Mouse (Mus musculus) stomach, embryonic 14.5 days (tissue): ENCODE measurements at regions not wholly inside any gene's neighbourhood (a gene's known extent, or its start where the extent isn't known, plus 50 kb on each side); places are given as distances from the start of the nearest gene placed in this dataset.

Experiments
- ATAC-seq: fragments of 200-750 bp; cut with Nextera tagmentation; 2 replicates; pipeline ENCODE4 v1.8.0; 2017; ENCODE audit warnings: low read depth, moderate TSS enrichment; ENCODE audit not compliant: insufficient number of reproducible peaks, insufficient read depth, low FRiP score
- H3K27ac ChIP-seq: fragments of 300-500 bp; sonication (generic); 2 replicates; pipeline ENCODE4 v1.5.1; 2014; ENCODE audit warnings: mild to moderate bottlenecking, low read length, moderate library complexity, mixed read lengths
- H3K27me3 ChIP-seq: fragments of 300-500 bp; sonication (generic); 2 replicates; pipeline ENCODE4 v1.6.1; 2014; ENCODE audit warnings: low read length, control low read depth, mixed read lengths; ENCODE audit not compliant: control insufficient read depth, insufficient read depth
- H3K36me3 ChIP-seq: fragments of 300-500 bp; sonication (generic); 2 replicates; pipeline ENCODE4 v1.6.1; 2014; ENCODE audit warnings: mild to moderate bottlenecking, control low read depth, low read length, moderate library complexity, mixed read lengths; ENCODE audit not compliant: control insufficient read depth, insufficient read depth
- H3K4me1 ChIP-seq: fragments of 300-500 bp; sonication (generic); 2 replicates; pipeline ENCODE4 v1.6.1; 2014; ENCODE audit warnings: low read length, control low read depth, mixed read lengths; ENCODE audit not compliant: control insufficient read depth, insufficient read depth
- H3K4me2 ChIP-seq: fragments of 300-500 bp; sonication (generic); replicated peaks from 2 replicates; pipeline ENCODE4 v1.6.1; 2014; ENCODE audit warnings: low read depth, low read length, control low read depth
- H3K4me3 ChIP-seq: fragments of 300-500 bp; sonication (generic); 2 replicates; pipeline ENCODE4 v1.5.1; 2014; ENCODE audit warnings: low read depth, low read length, control low read depth
- H3K9ac ChIP-seq: fragments of 300-500 bp; sonication (generic); replicated peaks from 2 replicates; pipeline ENCODE4 v1.6.1; 2014; ENCODE audit warnings: low read depth, mild to moderate bottlenecking, control low read depth, low read length, moderate library complexity, mixed read lengths
- H3K9me3 ChIP-seq: fragments of 300-500 bp; sonication (generic); 2 replicates; pipeline ENCODE4 v1.6.1; 2016; ENCODE audit warnings: low read depth, low read length, control low read depth; ENCODE audit not compliant: control insufficient read depth
- WGBS: fragments of 180-500 bp; shearing (Covaris S2); extraction: QIAGEN DNeasy Blood & Tissue Kit; methylation state at CpG from one replicate; pipeline ENCODE4 v1.1.7; 2014; 5-methylcytosine and 5-hydroxymethylcytosine counted together

- H3K9ac ChIP-seq, result no peak overlapping the region
- no peaks in the 10 kb centered on the region for H3K27me3 ChIP-seq
- H3K4me1 ChIP-seq, result no peaks in the 10 kb centered on the region
- H3K4me3 ChIP-seq, result no peak overlapping the region
- no peak overlapping the region for H3K4me2 ChIP-seq
- no peak for ATAC-seq
- H3K27ac ChIP-seq, result no peak overlapping the region
- 80% methylated on average over 3 of the region's 3 CpGs for WGBS
- no peaks in the 10 kb centered on the region for H3K9me3 ChIP-seq
- H3K36me3 ChIP-seq, result no peaks in the 10 kb centered on the region
These were observed 69.1 kb upstream of the Rad23b start for GRCm38 (mm10) chr4:55280706-55281105.

GRCm38 (mm10) chr4:55281486-55282096 lies 68.3 kb upstream of the Rad23b start:
- Histone ChIP-seq H3K9ac (no peak overlapping the region), H3K9me3 (no peaks in the 10 kb centered on the region), H3K4me2 (no peak overlapping the region), H3K36me3 (no peaks in the 10 kb centered on the region), H3K27ac (no peak overlapping the region), H3K4me1 (no peaks in the 10 kb centered on the region), H3K27me3 (no peaks in the 10 kb centered on the region), H3K4me3 (no peak overlapping the region)
- WGBS, result 77% methylated on average over 14 of the region's 14 CpGs
- ATAC-seq, result no peak; the same call in 1 of the 2 replicates

DNA sequence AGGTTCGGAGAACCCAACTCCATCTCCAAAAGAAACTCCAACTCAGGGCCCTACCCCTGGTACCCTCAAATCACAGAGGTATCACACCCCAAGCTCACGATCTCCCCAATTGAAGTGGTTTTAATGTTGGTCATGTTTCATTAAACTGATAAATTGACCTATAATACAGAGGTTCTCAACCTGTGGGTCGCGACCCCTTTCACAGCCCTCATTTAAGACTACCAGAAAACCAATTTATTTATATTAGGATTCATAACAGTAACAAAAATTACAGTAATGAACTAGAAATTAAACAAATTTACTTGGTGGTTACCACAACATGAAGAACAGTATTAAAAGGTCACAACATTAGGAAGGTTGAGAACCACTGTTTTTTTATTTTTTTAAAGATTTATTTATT lies 67.4 kb upstream of the Rad23b start:
- H3K9ac ChIP-seq, result no peak overlapping the region
- no peak overlapping the region for H3K4me3 ChIP-seq
- H3K27me3 ChIP-seq, result no peaks in the 10 kb centered on the region
- no peak overlapping the region for H3K27ac ChIP-seq
- no peaks in the 10 kb centered on the region for H3K4me1 ChIP-seq
- no peaks in the 10 kb centered on the region for H3K36me3 ChIP-seq
- ATAC-seq, result no peak
- 85% methylated on average over 4 of the region's 4 CpGs for WGBS
- no peaks in the 10 kb centered on the region for H3K9me3 ChIP-seq
- H3K4me2 ChIP-seq, result no peak overlapping the region

- H3K9me3 ChIP-seq, result no peaks in the 10 kb centered on the region
- no peak overlapping the region for H3K27ac ChIP-seq
- ATAC-seq, result no peak
- H3K36me3 ChIP-seq, result no peaks in the 10 kb centered on the region
- no peaks in the 10 kb centered on the region for H3K4me1 ChIP-seq
- H3K4me3 ChIP-seq, result no peak overlapping the region
- no peaks in the 10 kb centered on the region for H3K27me3 ChIP-seq
- no peak overlapping the region for H3K4me2 ChIP-seq
- WGBS, result 50% methylated on average over 3 of the region's 3 CpGs
- no peak overlapping the region for H3K9ac ChIP-seq
These were observed 65.1 kb upstream of the Rad23b start for GRCm38 (mm10) chr4:55284722-55285225.

GRCm38 (mm10) chr4:55285641-55286040 lies 64.2 kb upstream of the Rad23b start:
- H3K4me1 ChIP-seq, result no peaks in the 10 kb centered on the region
- no peak overlapping the region for H3K4me2 ChIP-seq
- H3K27ac ChIP-seq, result no peak overlapping the region
- no peak overlapping the region for H3K9ac ChIP-seq
- H3K36me3 ChIP-seq, result no peaks in the 10 kb centered on the region
- no peaks in the 10 kb centered on the region for H3K27me3 ChIP-seq
- no peaks in the 10 kb centered on the region for H3K9me3 ChIP-seq
- no peak for ATAC-seq
- no peak overlapping the region for H3K4me3 ChIP-seq
- 41% methylated on average over 5 of the region's 5 CpGs for WGBS

GRCm38 (mm10) chr4:55288456-55288855 lies 61.4 kb upstream of the Rad23b start:
- ATAC-seq, result no peak
- Histone ChIP-seq H3K27ac (no peak overlapping the region), H3K9ac (no peak overlapping the region), H3K9me3 (no peaks in the 10 kb centered on the region), H3K4me2 (no peak overlapping the region), H3K27me3 (no peaks in the 10 kb centered on the region), H3K4me3 (no peak overlapping the region), H3K36me3 (no peaks in the 10 kb centered on the region), H3K4me1 (no peaks in the 10 kb centered on the region)
- WGBS, result 46% methylated on average over 6 of the region's 6 CpGs

DNA sequence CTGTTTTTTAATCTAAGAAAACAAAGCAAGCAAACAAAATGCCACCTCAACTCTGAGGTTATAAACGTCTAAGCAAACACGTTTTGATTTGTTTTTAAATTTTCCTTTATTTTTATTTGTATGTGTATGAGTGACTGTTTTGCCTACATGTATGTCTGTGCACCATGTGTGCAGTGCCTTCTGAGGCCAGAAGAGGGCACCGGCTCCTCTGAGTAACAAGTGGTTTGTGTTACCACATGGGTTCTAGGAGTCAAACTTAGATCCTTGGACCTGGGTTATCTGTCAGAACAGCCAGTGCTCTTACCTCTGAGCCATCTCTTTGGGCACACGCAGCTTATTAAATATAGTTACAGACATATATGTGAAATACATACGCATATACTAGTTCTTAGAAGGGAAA lies 57.6 kb upstream of the Rad23b start:
- no peaks in the 10 kb centered on the region for H3K27me3 ChIP-seq
- 0 out of 2 replicates have a peak, but pooled peaks cover 3% of the 10 kb centered on the region for H3K4me1 ChIP-seq
- WGBS, result 85% methylated on average over 5 of the region's 5 CpGs
- H3K4me3 ChIP-seq, result no peak overlapping the region
- no peak overlapping the region for H3K4me2 ChIP-seq
- no peaks in the 10 kb centered on the region for H3K9me3 ChIP-seq
- no peak overlapping the region for H3K9ac ChIP-seq
- ATAC-seq, result no peak
- no peak overlapping the region for H3K27ac ChIP-seq
- no peaks in the 10 kb centered on the region for H3K36me3 ChIP-seq

GRCm38 (mm10) chr4:55292701-55293100 lies 57.1 kb upstream of the Rad23b start:
- 0 out of 2 replicates have a peak, but pooled peaks cover 3% of the 10 kb centered on the region for H3K4me1 ChIP-seq
- no peak overlapping the region for H3K4me3 ChIP-seq
- H3K27me3 ChIP-seq, result no peaks in the 10 kb centered on the region
- 60% methylated on average over 4 of the region's 4 CpGs for WGBS
- no peaks in the 10 kb centered on the region for H3K36me3 ChIP-seq
- H3K4me2 ChIP-seq, result no peak overlapping the region
- H3K9me3 ChIP-seq, result no peaks in the 10 kb centered on the region
- no peak overlapping the region for H3K27ac ChIP-seq
- no peak for ATAC-seq
- H3K9ac ChIP-seq, result no peak overlapping the region
